Mouse (Mus musculus): ENCODE results near the gene Csad.

The Csad gene

DNA sequence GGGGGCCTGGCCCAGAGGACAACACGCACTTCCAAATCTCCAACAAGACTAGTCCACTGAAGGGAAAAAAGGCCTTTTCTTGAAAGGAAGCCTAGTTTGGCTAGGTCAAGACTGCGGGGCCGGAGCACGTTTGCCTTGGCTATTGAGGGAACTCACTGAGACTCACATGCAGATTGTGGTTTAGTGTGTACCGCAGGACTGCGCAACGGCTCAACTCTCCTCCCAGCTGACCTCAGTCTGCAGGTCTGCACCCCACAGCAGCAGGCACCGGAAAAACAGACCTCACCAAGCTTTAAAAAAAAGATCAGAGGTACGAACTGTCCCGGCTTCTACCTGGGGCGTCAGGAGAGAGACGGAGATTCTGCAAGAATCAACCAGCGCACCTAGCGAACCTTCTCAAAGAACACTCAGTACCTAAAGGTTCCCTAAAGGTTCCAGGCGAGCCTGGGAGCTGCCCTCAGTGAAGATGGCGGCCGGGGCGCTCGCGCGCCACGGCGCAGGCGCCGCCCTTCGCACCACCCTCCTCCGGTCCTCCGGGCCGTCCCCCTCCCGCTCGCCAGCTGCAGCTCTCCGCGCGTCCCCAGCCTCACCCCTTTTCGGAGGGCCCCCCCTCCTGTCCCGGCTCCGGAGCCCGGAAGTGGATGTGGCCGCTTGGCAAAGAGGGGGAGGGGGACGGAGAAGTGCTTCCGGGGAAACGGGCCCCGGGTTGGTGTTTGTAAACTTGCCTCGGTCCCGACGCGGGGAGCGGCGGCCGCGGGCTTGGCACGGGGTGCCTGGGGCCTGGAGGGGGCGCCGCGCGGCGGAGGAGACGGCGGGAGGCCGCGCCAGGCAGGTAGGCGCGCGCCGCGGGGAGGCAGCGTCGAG, 1.3 kb downstream of the Csad start, which contains the start of gene Zfp740:
Gene Zfp740 (plus strand): TSS at position 279 of the 864 bp plus-strand sequence.
- DNase-seq (ENCODE audit: low spot score in 2 of 2), result peak; percentile 92 to 95

DNA sequence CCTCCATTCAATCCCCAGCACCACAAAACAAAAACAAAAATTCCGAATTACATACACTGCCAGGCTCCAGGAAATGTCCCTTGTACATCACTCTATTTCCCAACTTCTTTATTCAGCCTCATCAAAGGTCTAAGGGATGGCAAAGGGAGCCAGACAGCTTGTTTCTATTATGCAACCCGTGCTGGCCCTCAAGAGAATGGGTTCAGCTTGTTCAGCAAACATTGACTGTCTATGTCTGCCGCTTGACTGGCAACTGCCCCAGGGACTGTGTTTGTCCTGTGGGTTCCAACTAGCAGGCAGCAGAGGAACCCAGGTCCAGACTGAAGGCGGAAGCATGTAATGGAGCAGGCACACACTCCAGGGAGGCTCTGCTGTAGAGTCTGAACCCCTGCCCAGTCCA, 5.7 kb downstream of the Csad start:
- no peak for DNase-seq (ENCODE audit: low spot score in 2 of 2)

DNA sequence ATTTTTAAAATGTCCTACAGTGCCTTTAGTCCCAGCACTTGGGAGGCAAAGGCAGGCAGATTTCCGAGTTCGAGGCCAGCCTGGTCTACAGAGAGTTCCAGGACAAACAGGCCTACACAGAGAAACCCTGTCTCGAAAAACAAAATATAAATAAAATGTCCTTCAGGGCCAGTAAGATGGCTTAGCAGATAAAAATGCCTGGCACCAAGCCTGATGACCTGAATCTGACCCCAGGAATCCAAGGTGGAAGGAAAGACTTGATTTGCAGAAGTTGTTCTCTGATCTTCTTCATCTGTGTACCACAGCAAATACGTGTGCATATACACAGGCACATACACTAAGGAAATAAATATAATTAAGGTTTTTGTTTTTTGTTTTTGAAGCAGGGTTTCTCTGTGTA, 9.2 kb downstream of the Csad start:
- DNase-seq (ENCODE audit: low spot score in 2 of 2), result no peak

DNA sequence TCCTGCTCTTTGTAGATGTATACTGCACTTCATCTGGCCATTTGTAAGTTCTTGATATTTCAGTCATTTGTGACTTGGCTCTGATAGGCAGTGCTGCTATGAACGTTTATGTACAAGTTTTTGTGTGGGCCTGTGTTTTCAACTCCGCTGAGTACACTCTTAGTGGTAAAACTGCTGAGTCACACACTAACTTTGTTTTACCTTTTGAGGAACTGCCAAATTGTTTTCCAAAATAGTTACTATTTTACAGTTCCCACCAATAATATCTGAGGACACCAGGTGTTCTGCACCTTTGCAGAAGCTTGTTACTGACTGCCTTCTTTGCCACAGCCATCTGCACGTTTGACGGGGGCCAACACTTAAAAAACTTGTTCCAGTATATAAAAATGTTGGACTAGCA, 10.1 kb downstream of the Csad start:
- DNase-seq (ENCODE audit: low spot score in 2 of 2), result no peak

DNA sequence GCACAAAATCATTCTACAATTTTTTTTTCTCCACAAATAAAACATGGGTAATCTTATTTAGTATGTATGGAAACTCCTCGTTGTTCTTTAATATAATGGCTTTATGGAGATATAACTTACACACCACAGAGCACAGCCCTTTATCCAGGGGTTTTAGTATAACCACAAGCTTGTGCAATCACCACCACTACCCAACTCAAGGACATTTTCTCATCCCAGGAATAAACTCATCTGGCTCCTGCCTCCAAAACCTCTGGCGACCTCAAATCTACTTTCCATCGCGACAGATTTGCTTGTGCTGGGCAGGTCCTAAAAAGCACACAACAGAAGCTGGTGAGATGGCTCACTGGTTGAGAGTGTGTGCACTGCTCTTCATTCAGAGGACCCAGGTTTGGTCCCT, 10.9 kb downstream of the Csad start:
- DNase-seq (ENCODE audit: low spot score in 2 of 2), result no peak

DNA sequence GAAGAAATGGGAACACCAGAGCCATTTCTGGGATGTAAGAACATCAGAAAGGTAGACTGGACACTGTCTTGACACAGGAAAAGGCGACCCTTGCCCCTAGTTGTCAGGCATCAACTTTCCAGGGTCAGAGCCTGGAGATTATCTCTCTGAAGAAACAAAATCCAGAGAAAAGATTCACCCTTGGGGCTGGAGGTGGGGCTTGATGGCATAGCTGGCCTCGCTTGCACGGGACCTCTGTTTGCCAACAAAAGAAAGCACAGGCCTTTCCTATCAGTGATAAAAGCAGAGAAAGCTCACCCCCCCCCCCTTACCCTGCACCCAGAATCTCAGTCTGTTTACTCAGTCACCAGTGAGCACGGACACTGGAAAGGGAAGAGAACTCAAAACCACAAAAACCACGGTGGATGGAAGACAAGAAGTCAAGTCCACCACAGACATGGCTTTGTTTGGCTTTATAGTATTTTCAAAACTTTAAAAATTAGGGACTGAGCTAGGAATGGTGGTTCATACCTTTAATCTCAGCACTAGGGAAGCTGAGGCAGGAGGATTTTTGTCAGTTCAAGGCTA, 11.6 kb downstream of the Csad start:
- DNase-seq (ENCODE audit: low spot score in 2 of 2), result no peak

DNA sequence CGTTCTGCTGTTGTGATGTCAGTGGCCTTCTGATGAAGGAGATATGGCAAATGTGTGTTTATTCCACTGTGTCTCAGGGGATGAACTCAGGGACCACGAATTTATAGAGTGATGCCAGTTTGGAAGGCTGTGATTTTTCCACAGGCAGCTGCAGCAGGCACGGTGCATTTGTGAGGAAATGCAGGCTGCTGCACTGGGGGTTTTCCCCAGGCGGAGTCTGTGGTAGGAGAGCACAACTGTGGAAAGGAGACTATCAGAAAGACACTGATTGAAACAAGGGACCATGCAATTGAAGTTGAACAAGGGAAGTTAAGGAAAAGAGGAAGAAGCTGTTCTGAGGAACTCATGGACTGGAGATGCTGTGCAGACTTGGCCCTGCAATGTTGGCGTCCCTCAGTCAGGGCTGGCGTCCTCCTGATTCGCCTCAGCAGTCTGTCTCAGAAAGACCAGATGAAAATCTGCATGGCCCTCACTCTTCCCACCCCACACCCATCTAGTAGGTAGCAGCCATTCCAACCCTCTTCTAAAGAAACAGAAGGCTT, 12.2 kb downstream of the Csad start:
- DNase-seq (ENCODE audit: low spot score in 2 of 2), result no peak

DNA sequence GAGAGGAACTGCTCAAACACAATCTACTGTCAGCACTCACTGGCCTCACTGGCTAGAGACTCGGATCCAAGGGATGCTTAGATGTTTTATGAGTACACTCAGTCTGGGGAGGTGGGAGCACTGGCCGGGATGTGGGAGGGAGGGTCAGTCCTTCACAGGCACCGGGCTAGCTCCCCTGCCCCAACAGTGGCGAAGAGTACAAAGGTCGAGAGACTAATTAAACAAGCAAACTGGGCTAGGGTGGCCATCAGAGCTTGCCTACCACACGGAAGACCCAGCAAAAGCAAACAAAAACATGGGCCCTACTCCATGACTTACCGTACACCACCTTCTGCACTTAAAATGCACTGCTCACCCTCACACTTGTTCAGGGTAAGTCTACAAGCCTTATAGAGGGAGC, 12.8 kb downstream of the Csad start:
- no peak for DNase-seq (ENCODE audit: low spot score in 2 of 2)

DNA sequence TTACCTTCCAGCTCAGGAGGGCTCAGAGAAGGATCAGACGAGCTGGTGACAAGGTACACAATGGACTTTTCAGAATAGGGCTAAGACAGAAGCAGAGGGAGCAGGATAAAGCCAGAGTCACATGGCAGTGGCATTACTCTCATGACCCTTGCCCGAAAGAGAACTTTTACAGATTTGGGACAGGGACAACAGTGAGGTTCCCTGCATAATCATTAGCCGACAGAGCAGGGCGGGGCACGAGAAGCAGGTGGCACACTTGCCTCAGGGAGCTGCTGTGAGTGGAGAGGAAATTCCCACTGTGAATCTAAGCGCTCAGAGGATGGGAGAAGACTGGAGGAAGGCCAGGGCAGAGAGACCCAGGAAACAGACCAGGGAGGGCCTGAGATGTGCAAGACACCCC, 15.6 kb downstream of the Csad start:
- no peak for DNase-seq (ENCODE audit: low spot score in 2 of 2)

DNA sequence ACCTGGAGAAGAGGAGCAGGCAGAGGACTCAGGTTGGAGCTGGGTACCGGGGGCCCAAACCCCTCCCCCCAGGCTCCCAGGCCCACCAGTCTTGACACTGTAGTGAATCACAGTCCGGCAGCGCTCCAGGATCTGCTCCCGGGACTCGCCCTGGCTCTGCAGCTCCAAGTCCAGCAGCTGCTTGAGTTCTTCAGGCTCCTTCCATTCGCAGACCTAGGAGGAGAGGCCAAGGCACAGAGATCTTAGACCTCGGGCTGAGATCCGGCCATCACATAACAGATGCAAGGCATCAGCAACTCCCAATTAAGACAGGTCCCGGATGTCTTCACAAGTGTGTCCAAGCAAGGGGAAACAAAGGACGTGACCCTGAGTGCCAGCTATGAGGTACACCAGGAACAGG, 16.4 kb downstream of the Csad start:
- DNase-seq (ENCODE audit: low spot score in 2 of 2), result no peak

DNA sequence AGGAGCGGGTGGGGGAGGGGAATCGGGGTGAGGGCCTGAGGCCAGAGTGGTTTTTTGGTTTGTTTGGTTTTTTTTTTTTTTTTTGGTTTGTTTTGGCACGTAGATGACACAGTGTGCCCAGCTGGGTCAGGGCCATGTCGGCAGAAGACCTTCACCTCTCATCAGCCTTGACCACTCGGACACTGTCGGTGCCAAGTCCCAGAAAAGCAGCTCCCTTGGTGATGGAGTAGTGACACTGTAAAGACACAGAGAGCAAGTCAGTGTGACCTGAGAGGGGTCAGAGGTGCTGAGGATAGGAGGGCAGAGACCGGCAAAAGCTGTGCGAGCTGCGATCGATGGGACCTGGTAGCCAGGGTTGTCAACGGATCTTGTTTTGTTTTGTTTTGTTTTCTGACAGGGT, 18.3 kb downstream of the Csad start:
- DNase-seq (ENCODE audit: low spot score in 2 of 2), result no peak

DNA sequence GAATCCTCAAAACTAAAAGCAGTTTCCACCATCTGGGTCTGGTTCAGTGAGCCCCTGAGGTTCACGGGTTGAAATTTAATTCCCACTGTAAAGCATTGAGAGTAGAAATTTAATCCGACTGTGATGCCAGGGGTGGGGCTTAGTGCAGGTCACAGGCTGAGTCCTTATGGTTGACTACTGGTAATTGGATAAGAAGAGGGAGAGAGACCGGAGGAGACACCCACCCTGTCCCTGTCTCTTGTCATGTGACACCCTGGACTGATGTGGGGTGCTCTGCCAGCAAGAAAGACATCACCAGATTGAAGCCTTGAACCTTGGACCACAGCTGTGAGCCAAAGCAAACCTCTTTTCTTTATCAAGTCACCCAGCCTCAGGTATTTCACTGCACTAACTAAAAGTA, 21.4 kb downstream of the Csad start:
- DNase-seq (ENCODE audit: low spot score in 2 of 2), result no peak

DNA sequence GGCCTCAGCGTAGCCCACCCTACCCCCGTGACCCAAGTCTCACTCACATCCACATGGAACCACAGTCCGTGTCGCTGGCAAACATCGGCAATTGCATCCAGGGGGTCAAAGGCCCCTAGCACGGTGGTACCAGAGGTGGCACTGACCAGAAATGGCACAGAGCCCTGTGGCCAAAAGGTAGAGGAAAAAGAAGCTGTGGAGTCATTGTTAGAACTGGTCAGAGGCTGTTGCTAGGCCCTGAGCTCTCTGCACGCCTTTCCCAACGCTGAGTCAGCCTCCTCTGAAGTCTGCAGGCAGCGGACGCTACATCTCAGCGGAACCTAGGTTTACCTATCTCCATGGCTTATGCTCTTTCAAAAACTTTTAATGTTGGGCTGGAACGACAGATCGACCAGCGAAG, 24.6 kb downstream of the Csad start:
- DNase-seq (ENCODE audit: low spot score in 2 of 2), result no peak

DNA sequence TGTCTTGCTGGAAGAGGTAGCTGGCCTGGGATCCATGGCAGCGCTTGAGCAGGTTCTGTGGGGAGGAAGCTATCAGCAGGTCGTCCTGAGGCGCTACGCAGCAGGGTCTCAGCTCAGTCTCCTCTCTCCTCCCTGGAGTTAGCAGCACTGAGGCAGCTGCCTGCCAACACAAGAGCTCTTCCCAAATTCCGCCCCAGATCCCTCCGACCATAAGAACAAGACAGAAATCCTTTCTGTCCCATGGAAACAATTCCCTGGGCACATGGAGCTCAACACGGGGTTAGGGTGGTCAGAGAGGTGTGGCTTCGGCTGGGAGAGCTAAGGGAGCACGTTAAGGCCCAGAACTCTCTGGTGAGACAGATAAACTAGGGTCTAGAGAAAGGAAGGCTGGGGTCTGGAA, 25.4 kb downstream of the Csad start:
- no peak for DNase-seq (ENCODE audit: low spot score in 2 of 2)

DNA sequence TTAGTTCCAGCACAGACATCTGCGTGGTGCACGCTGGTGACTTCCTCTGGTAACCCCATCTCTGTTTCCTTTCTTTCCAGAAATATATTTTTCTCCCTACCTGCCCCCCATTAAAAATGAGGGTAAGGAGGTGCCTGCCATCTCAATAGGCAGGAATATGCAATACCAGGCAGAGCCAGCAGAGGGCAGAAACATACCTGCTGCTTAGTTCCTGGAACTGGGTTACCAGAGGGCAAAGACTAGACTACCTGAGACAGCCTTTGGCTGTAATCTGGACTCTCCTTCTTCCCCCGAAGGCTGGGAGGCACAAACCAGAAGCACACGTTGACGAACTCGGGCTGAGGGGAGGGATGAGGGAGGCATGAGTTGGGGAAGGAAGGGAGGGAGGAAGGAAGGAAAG, 26.2 kb downstream of the Csad start:
- DNase-seq (ENCODE audit: low spot score in 2 of 2), result peak; percentile 80 to 93

DNA sequence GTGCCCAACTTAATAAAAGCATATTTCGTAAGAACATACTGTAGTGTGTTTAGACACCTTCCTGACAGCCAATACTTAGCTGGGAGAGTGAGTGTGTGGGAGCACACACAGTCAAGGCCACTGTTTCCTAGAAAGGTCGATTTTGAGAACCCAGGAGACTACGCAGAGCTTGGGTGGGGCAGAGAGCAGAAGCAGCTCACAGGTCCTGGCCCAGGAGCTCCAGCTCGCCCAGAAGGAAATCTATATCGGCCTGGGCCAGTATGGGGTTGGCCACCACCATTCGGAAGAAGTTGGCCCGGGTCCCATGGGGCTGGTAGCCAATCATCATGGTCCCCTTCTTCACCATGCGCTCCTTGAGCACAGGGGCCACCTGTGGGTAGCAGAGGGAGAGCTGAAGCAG, 27.1 kb downstream of the Csad start:
- no peak for DNase-seq (ENCODE audit: low spot score in 2 of 2)

DNA sequence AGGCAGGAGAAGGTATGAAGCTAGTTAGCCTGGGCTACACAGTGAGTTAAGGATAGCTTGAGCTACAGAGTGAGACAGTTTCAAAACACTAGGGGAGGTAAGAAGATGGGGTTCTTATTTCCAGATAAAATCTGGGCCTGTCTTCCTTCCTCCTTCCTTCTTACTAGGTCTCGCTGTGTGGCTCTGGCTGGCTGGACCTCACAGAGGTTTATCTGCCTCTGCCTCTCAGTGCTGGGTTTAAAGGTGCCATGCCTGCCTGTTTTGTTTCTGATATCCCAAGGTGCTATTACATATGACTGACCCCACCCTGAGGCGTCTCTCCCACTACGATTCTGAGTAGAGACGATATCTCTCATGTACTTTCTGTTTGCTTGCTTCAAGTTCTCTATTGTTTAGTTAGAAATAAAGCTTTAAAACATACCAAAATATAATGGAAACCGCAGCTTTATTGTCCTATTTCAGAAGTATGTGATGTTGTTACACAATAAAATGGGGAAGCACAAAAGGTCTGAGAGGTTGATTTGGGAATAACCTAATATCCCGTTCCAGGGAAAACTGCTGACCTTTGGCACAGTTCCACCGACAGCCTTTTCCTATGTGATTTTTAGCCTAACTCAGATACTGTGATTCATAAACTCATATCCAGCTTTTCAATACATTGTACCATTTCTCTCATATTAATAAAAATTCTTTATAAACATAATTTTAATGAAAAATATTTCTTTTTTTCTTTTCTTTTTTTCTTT, 27.8 kb downstream of the Csad start:
- no peak for DNase-seq (ENCODE audit: low spot score in 2 of 2)

DNA sequence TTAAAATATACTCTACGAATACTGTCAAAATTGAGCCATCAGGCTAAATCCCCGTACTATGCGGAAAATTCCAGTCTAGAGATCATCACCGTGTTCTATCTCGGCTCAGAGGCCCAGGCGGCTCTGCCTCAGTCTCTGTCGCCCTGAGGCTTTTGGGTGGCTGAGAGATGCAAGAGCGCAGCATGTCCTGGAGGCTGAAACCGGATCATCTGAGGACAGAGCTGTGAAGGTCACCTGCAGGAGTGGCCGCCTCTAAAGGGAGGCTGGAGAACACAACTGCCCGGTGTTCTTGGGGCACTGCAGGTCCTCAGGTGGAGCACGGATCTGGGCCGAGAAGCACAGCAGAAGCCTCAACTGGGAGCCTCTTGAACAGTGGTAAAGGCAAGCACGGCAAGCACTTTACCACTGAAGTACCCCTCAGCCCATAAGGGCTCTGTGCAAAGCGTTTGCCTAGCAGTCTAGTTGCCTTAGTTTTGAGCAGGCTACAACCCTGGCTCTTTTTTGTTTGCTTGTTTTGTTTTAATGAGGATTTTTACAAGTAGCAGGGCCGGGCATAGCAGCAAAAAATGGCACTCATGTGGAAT, 28.7 kb downstream of the Csad start:
- no peak for DNase-seq (ENCODE audit: low spot score in 2 of 2)

DNA sequence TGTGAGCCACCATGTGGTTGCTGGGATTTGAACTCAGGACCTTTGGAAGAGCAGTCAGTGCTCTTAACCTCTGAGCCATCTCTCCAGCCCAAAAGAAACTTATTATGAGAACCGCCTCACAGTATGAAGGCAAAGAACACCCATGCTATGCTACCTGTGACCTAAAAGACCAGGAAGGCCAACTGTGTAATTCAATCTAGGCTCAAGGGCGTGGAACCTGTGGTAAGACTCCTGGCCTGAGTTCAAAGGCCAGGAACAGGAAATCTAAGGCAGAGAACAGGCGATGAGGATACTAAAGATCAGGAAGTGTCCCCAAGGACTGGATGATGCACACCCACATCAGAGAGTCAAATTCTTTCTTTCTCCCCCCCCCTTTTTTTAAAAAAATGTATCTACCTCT, 30.9 kb downstream of the Csad start:
- no peak for DNase-seq (ENCODE audit: low spot score in 2 of 2)

DNA sequence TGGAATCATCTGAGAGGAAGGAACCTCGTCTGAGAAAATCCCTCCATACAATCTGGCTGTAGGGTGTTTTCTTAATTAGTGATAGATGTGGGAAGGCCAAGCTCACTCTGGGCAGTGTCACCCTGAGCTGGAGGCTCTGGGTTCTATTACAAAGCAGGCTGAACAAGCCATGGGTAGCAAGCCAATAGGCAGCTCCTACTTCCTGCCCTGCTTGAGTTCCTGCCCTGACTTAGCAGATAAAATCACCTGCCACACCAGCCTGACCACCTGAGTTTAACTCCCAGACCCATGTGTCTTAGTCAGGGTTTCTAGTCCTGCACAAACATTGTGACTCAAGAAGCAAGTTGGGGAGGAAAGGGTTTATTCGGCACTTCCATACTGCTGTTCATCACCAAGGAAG, 35.5 kb downstream of the Csad start:
- DNase-seq (ENCODE audit: low spot score in 2 of 2), result no peak

DNA sequence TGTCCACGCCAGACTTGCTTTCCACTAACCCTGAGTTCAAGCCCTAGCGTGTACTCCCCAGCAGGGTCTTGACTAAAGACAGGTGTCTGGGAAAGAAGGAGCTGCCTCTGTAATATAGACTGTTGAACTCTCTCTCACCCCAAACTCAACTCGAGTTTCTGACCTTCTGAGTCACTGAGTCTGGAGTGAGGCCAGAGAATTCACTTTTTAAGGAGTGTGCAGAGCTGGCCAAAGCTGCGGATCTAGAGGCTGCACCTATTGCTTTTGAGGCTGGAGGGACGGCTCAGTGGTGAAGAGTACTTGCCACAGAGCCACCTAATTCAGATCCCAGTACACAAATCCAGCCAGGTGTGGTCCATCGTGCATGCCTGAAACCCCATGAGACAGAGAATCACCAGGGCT, 36.9 kb downstream of the Csad start:
- no peak for DNase-seq (ENCODE audit: low spot score in 2 of 2)

DNA sequence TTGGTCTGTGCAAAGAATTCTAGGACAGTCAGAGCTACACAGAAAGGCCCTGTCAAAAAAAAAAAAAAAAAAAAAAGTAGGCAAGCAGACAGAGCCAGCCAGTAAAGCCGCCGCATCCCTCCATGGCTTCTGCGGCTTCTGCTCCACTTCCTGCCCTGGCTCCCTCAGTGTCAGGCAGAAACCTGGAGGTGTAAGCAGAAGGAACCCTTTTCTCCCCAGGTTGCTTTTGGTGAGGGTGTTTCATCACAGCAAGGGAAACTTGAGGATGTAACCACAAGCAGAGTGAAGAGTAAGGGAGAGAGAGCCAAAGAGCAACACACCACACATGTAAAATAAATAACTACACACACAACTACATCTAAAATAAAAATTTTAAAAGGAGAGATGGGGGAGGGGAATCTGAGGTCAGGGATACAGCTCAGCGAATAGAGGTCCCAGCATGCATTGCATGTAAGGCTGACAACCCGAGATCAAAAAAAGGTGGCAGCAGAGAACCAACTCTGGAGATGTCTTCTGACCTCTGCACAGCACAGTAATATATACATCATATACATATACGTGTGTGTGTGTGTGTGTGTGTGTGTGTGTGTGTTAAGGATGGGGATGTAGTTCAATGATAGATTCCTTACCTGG, 38.9 kb downstream of the Csad start:
- DNase-seq (ENCODE audit: low spot score in 2 of 2), result no peak

Measured in spleen, postnatal 4 days (tissue).